Mouse (Mus musculus): Measurements from ENCODE around the gene Agpat1.

- TF ChIP-seq POLR2A (IDR thresholded peaks at IDR 0.05; ENCODE audit: borderline replicate concordance, extremely low read depth, insufficient read depth, insufficient read length, poor library complexity, severe bottlenecking) (no peak), CTCF (IDR thresholded peaks at IDR 0.05; ENCODE audit: borderline replicate concordance, extremely low read depth, insufficient read depth, insufficient read length) (no peak)
Measured at GRCm38 (mm10) chr17:34652985-34653384, 48.9 kb downstream of the Agpat1 start.
